Mouse (Mus musculus): Measurements from ENCODE around the gene Tmem232. TPM values are rescaled to one million over a fixed set of nuclear protein-coding genes. Genes with fewer than 3 reads are reported as not detected.

Gene Tmem232
- polyA plus RNA-seq (2012; rRNA removed) (0.14 and 0.19 TPM in 2 replicates), polyA plus RNA-seq (2014; fragmentation: Nextera tagmentation; extraction: Ambion mirVana) (0.19 and 0.44 TPM in 2 replicates)

DNA sequence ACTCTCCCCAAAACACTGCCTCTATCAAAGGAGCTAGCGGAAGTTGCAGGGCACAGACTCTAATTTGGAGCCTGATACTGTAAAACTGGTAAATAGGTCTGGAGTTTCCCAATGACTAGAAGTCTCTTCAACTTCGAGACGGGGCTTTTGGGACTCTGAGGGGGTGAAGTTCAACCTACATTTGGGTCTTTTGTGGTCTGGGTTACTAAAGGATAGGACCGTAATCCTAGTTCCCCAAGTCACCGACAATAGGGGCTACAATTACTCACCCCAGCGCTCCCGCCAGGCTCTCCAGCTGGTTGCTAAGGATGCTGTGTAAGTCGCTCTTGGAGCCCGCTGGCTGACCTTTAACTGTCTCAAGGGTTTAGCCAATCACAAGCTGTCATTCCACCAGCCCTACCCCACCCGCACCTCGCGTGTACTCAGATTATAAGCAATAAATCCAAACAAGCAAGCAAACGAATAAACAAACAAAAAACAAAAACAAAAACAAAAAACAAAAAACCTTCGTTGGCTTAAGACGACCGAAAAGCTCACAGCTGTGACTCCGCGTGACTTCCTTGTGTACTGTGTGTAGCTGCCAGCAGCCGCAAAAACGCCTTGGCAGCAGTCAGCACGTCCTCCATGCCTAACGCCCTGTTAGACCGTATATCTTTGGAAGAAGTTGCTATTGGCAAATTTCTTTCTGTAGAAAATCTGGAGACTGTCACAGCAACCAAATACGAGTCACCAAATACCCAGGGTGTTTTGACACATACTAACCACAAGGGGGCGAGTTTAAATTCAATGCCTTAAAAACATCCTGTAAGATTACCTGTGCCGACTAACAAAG is at the start of gene Tmem232:
Gene Tmem232 (minus strand): TSS at position 342 of the 832 bp plus-strand sequence.
- Histone ChIP-seq H3K4me1 (ENCODE audit: control insufficient read depth, insufficient read depth, low read length) (peaks cover 5% of the 10 kb centered on the region; the same call in 1 of the 2 replicates), H3K36me3 (ENCODE audit: control insufficient read depth, insufficient read depth, low read length) (no peaks in the 10 kb centered on the region), H3K27me3 (ENCODE audit: control insufficient read depth, insufficient read depth, low read length) (no peaks in the 10 kb centered on the region), H3K4me3 (replicated peaks; ENCODE audit: low read length) (peak within 1 kb of the TSS; percentile 29), H3K27ac (replicated peaks; ENCODE audit: low read depth, low read length) (no peak within 1 kb of the TSS), H3K4me2 (replicated peaks; ENCODE audit: low read depth, low read length, severe bottlenecking) (peak within 1 kb of the TSS; percentile 52), H3K9ac (ENCODE audit: low read depth, low read length, severe bottlenecking) (no peak within 1 kb of the TSS), H3K9me3 (ENCODE audit: control insufficient read depth, low read length) (no peaks in the 10 kb centered on the region)
- WGBS, result 15% methylated on average over 26 of the region's 26 CpGs
- DNase-seq (ENCODE audit: low spot score), result peak; percentile 44
- no peak for TF ChIP-seq POLR2A (IDR thresholded peaks at IDR 0.05; ENCODE audit: borderline replicate concordance, extremely low read depth, insufficient read depth, insufficient read length)
- peak; percentile 55; the same call in 1 of the 2 replicates for ATAC-seq (ENCODE audit: low FRiP score, low read depth)

DNA sequence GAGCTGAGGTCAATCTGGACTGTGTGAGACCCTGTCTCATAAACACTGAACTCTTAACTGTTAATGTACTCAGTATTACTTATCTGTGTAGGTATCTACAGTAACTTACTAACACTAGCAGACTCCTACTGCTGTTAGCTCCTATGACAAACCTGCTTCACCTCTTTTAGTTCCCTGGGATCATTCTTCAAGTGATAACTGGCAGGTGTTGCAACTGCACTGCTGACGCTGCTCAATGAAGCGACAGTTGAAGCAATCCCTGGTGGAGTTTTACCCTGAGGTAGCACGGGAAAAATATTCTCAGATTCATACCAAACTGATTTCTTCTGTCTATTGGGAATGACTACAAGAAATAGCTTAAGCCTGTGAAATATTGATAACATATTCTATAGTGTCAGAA is 46.3 kb upstream of the Tmem232 start:
- no peak overlapping the region for H3K9ac ChIP-seq (ENCODE audit: low read depth, low read length, severe bottlenecking)
- 85% methylated on average over 3 of the region's 3 CpGs for WGBS
- no peak for TF ChIP-seq POLR2A (IDR thresholded peaks at IDR 0.05; ENCODE audit: borderline replicate concordance, extremely low read depth, insufficient read depth, insufficient read length)
- no peaks in the 10 kb centered on the region for H3K4me1 ChIP-seq (ENCODE audit: control insufficient read depth, insufficient read depth, low read length)
- H3K27me3 ChIP-seq (ENCODE audit: control insufficient read depth, insufficient read depth, low read length), result no peaks in the 10 kb centered on the region
- no peak overlapping the region for H3K4me2 ChIP-seq (replicated peaks; ENCODE audit: low read depth, low read length, severe bottlenecking)
- H3K36me3 ChIP-seq (ENCODE audit: control insufficient read depth, insufficient read depth, low read length), result peaks cover 32% of the 10 kb centered on the region
- ATAC-seq (ENCODE audit: low FRiP score, low read depth), result no peak
- H3K27ac ChIP-seq (replicated peaks; ENCODE audit: low read depth, low read length), result no peak overlapping the region
- no peaks in the 10 kb centered on the region for H3K9me3 ChIP-seq (ENCODE audit: control insufficient read depth, low read length)
- H3K4me3 ChIP-seq (replicated peaks; ENCODE audit: low read length), result no peak overlapping the region
- no peak for DNase-seq (ENCODE audit: low spot score)

DNA sequence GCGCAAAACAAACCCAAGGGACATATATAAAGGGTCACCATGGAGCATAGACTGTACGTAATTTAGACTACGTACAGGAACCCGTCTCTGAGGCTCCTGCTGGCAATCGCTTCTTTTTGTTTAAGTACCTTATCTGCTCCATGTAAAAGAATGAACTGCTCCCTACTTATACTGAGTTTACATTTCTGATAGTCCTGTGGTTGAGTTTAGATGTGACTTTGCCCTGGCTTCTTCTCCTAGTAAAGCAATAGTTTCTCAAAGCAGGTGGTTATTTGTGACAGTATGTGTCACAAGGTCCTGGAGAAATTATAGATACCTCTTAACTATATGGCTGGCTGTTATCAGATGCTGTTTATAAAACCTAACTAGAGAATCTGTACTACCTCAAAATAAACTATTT is 40.9 kb upstream of the Tmem232 start:
- no peaks in the 10 kb centered on the region for H3K27me3 ChIP-seq (ENCODE audit: control insufficient read depth, insufficient read depth, low read length)
- DNase-seq (ENCODE audit: low spot score), result no peak
- 90% methylated on average over 5 of the region's 5 CpGs for WGBS
- no peak overlapping the region for H3K27ac ChIP-seq (replicated peaks; ENCODE audit: low read depth, low read length)
- H3K4me3 ChIP-seq (replicated peaks; ENCODE audit: low read length), result no peak overlapping the region
- H3K9ac ChIP-seq (ENCODE audit: low read depth, low read length, severe bottlenecking), result no peak overlapping the region
- H3K4me2 ChIP-seq (replicated peaks; ENCODE audit: low read depth, low read length, severe bottlenecking), result no peak overlapping the region
- no peak for TF ChIP-seq POLR2A (IDR thresholded peaks at IDR 0.05; ENCODE audit: borderline replicate concordance, extremely low read depth, insufficient read depth, insufficient read length)
- ATAC-seq (ENCODE audit: low FRiP score, low read depth), result no peak
- H3K4me1 ChIP-seq (ENCODE audit: control insufficient read depth, insufficient read depth, low read length), result no peaks in the 10 kb centered on the region
- H3K9me3 ChIP-seq (ENCODE audit: control insufficient read depth, low read length), result no peaks in the 10 kb centered on the region
- H3K36me3 ChIP-seq (ENCODE audit: control insufficient read depth, insufficient read depth, low read length), result peaks cover 40% of the 10 kb centered on the region

DNA sequence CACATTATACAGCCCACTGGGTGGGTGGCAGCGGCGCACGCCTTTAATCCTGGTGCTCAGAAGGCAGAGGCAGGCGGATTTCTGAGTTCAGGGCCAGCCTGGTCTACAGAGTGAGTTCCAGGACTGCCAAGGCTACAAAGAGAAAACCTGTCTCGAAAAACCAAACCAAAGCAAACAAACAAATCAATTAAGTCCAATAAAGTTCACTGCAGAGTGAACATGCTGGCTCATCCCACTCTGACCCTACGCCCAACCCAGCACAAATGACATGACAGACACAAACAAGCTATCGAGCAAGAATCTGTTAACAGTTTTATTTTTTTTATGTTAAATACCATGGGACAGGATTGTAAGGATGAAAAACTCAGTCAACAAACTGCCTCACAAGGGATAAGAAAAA is 39.2 kb upstream of the Tmem232 start:
- WGBS, result 92% methylated on average over 7 of the region's 7 CpGs
- H3K9ac ChIP-seq (ENCODE audit: low read depth, low read length, severe bottlenecking), result no peak overlapping the region
- no peaks in the 10 kb centered on the region for H3K9me3 ChIP-seq (ENCODE audit: control insufficient read depth, low read length)
- peaks cover 36% of the 10 kb centered on the region for H3K36me3 ChIP-seq (ENCODE audit: control insufficient read depth, insufficient read depth, low read length)
- no peak for ATAC-seq (ENCODE audit: low FRiP score, low read depth)
- no peak overlapping the region for H3K4me3 ChIP-seq (replicated peaks; ENCODE audit: low read length)
- H3K4me1 ChIP-seq (ENCODE audit: control insufficient read depth, insufficient read depth, low read length), result no peaks in the 10 kb centered on the region
- DNase-seq (ENCODE audit: low spot score), result no peak
- no peak for TF ChIP-seq POLR2A (IDR thresholded peaks at IDR 0.05; ENCODE audit: borderline replicate concordance, extremely low read depth, insufficient read depth, insufficient read length)
- no peak overlapping the region for H3K4me2 ChIP-seq (replicated peaks; ENCODE audit: low read depth, low read length, severe bottlenecking)
- H3K27me3 ChIP-seq (ENCODE audit: control insufficient read depth, insufficient read depth, low read length), result no peaks in the 10 kb centered on the region
- no peak overlapping the region for H3K27ac ChIP-seq (replicated peaks; ENCODE audit: low read depth, low read length)

DNA sequence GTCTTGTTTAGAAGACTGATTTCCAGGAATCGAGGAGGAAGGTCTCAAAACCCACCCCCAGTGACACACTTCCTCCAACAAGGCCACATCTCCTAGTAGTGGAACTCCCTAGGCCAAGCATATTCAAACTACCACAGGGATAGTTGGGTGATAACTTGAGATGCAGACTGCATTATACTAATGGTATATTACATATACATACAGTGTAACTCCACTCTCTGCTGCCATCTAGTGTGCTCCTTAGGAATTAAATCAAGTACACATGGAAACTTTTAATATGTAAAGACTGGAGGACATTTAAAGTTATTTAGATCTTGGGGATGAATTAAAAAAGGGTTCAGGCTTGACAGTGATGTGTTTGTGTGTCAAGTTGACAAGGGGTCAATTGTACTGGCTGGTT is 34.8 kb upstream of the Tmem232 start:
- ATAC-seq (ENCODE audit: low FRiP score, low read depth), result peak; percentile 53
- H3K27me3 ChIP-seq (ENCODE audit: control insufficient read depth, insufficient read depth, low read length), result no peaks in the 10 kb centered on the region
- no peak for TF ChIP-seq POLR2A (IDR thresholded peaks at IDR 0.05; ENCODE audit: borderline replicate concordance, extremely low read depth, insufficient read depth, insufficient read length)
- H3K36me3 ChIP-seq (ENCODE audit: control insufficient read depth, insufficient read depth, low read length), result peaks cover 19% of the 10 kb centered on the region
- no peak overlapping the region for H3K4me3 ChIP-seq (replicated peaks; ENCODE audit: low read length)
- no peak overlapping the region for H3K4me2 ChIP-seq (replicated peaks; ENCODE audit: low read depth, low read length, severe bottlenecking)
- DNase-seq (ENCODE audit: low spot score), result peak; percentile 83
- H3K9ac ChIP-seq (ENCODE audit: low read depth, low read length, severe bottlenecking), result no peak overlapping the region
- H3K9me3 ChIP-seq (ENCODE audit: control insufficient read depth, low read length), result no peaks in the 10 kb centered on the region
- H3K4me1 ChIP-seq (ENCODE audit: control insufficient read depth, insufficient read depth, low read length), result no peaks in the 10 kb centered on the region
- 42% methylated on average over 1 of the region's 1 CpGs for WGBS
- H3K27ac ChIP-seq (replicated peaks; ENCODE audit: low read depth, low read length), result no peak overlapping the region
